In the genomic region with DNA sequence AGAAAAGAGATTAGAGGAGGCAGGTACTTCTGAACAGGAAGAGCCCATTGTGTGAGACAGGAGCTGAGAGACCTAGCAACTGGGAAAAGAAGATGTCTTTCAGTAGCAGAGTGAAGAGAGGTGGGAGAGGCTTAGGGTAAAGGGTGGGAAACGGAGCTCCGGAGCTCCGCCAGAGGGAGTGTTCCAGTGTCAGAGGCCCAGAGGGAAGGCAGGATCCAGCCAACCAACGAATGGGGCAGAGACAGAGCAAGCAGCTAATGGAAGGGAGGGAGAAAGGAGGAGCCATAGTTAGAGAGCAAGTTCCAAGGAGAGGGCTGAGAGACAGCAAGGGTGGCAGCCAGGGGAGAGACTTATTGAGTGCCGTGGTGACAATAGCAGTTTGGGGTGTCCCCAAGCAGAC, we compare ENCODE assay signal across 16 mouse cellular contexts. TPM values are rescaled to one million over a fixed set of nuclear protein-coding genes. Genes with fewer than 3 reads are reported as not detected.
DNase-seq lines count a peak whose midpoint lies in the region; ATAC-seq lines count a peak whose summit lies in the region.
"Had no signal": no experiment of that assay in that cellular context is flagged by ENCODE, and none has a peak within 500 bp of the region (broad histone marks: within the 10 kb centered on the region; RNA-seq: fewer than 3 reads in every experiment).

No protein-coding gene starts in this region.

- 31% methylated on average over 5 of the region's 5 CpGs for WGBS in hindbrain, embryonic 11.5 days
- WGBS in hindbrain, embryonic 13.5 days: 31% methylated on average over 5 of the region's 5 CpGs
- WGBS in midbrain, embryonic 14.5 days: 17% methylated on average over 5 of the region's 5 CpGs
- 21% methylated on average over 5 of the region's 5 CpGs for WGBS in midbrain, embryonic 13.5 days

- H3K4me3 ChIP-seq in hindbrain, embryonic 11.5 days (ENCODE audit: low read depth, low read length): no peak overlapping the region
- no peak overlapping the region for H3K4me3 ChIP-seq in hindbrain, embryonic 13.5 days
- H3K4me3 ChIP-seq in midbrain, embryonic 14.5 days (replicated peaks; ENCODE audit: low read depth, low read length): no peak overlapping the region
- no peak overlapping the region for H3K4me3 ChIP-seq in midbrain, embryonic 13.5 days (replicated peaks)
- H3K4me3 ChIP-seq: embryonic facial prominence, embryonic 12.5 days; forebrain, embryonic 10.5 days; heart, embryonic 10.5 days; kidney, embryonic 15.5 days; liver, embryonic 13.5 days had no signal

- ATAC-seq in hindbrain, embryonic 11.5 days (ENCODE audit: low FRiP score): no peak
- ATAC-seq in hindbrain, embryonic 13.5 days (ENCODE audit: low FRiP score): no peak
- no peak for ATAC-seq in midbrain, embryonic 14.5 days (ENCODE audit: low FRiP score, low TSS enrichment)
- ATAC-seq in midbrain, embryonic 13.5 days: no peak

- no peaks in the 10 kb centered on the region for H3K4me1 ChIP-seq in hindbrain, embryonic 11.5 days (replicated peaks; ENCODE audit: control insufficient read depth, insufficient read depth, low read length)
- H3K4me1 ChIP-seq in hindbrain, embryonic 13.5 days (replicated peaks): peaks cover 31% of the 10 kb centered on the region
- H3K4me1 ChIP-seq in midbrain, embryonic 14.5 days (ENCODE audit: control insufficient read depth, insufficient read depth, low read length): peaks cover 20% of the 10 kb centered on the region
- peaks cover 35% of the 10 kb centered on the region for H3K4me1 ChIP-seq in midbrain, embryonic 13.5 days (replicated peaks)

- no peak overlapping the region for H3K27ac ChIP-seq in hindbrain, embryonic 11.5 days (ENCODE audit: low read depth, low read length)
- H3K27ac ChIP-seq in hindbrain, embryonic 13.5 days: no peak overlapping the region
- no peak overlapping the region for H3K27ac ChIP-seq in midbrain, embryonic 14.5 days (replicated peaks; ENCODE audit: low read depth, low read length)
- no peak overlapping the region for H3K27ac ChIP-seq in midbrain, embryonic 13.5 days
- H3K27ac ChIP-seq: embryonic facial prominence, embryonic 12.5 days; forebrain, embryonic 10.5 days; heart, embryonic 10.5 days; kidney, embryonic 15.5 days; liver, embryonic 13.5 days; macrophage had no signal

- 0 out of 2 replicates have a peak, but pooled peaks cover 3% of the 10 kb centered on the region for H3K36me3 ChIP-seq in hindbrain, embryonic 11.5 days (ENCODE audit: control insufficient read depth, insufficient read depth, low read length)
- peaks cover 10% of the 10 kb centered on the region for H3K36me3 ChIP-seq in hindbrain, embryonic 13.5 days
- H3K36me3 ChIP-seq in midbrain, embryonic 14.5 days (ENCODE audit: control insufficient read depth, insufficient read depth, low read length): peaks cover 8% of the 10 kb centered on the region; the same call in 1 of the 2 replicates
- H3K36me3 ChIP-seq in midbrain, embryonic 13.5 days: peaks cover 11% of the 10 kb centered on the region

- no peaks in the 10 kb centered on the region for H3K9me3 ChIP-seq in hindbrain, embryonic 11.5 days (ENCODE audit: control insufficient read depth, low read length)
- no peaks in the 10 kb centered on the region for H3K9me3 ChIP-seq in hindbrain, embryonic 13.5 days
- no peaks in the 10 kb centered on the region for H3K9me3 ChIP-seq in midbrain, embryonic 14.5 days (ENCODE audit: control insufficient read depth, low read length)
- H3K9me3 ChIP-seq in midbrain, embryonic 13.5 days: peaks cover 5% of the 10 kb centered on the region; the same call in 1 of the 2 replicates

- DNase-seq in cerebellum, postnatal 10 days: peak; percentile 5 to 10
- DNase-seq in cerebellum, adult 11 months: no peak
- peak; percentile 6 for DNase-seq in hindbrain, embryonic 11.5 days (ENCODE audit: low spot score)
- peak; percentile 37 for DNase-seq in midbrain, embryonic 14.5 days
- DNase-seq in retina, postnatal 1 day: peak; percentile 50
- no peak for DNase-seq in liver
- DNase-seq: cerebellum, adult 2 months; liver, embryonic 13.5 days; right cerebral cortex, postnatal 25 days had no signal

- no peaks in the 10 kb centered on the region for H3K27me3 ChIP-seq in hindbrain, embryonic 11.5 days (ENCODE audit: control insufficient read depth, insufficient read depth, low read length)
- no peaks in the 10 kb centered on the region for H3K27me3 ChIP-seq in hindbrain, embryonic 13.5 days
- H3K27me3 ChIP-seq in midbrain, embryonic 14.5 days (ENCODE audit: control insufficient read depth, insufficient read depth, low read length): no peaks in the 10 kb centered on the region
- H3K27me3 ChIP-seq in midbrain, embryonic 13.5 days: no peaks in the 10 kb centered on the region
- H3K27me3 ChIP-seq: embryonic facial prominence, embryonic 12.5 days; kidney, embryonic 15.5 days; liver, embryonic 13.5 days had no signal

- no peak overlapping the region for H3K4me2 ChIP-seq in hindbrain, embryonic 11.5 days (replicated peaks; ENCODE audit: low read depth, low read length)
- no peak overlapping the region for H3K4me2 ChIP-seq in hindbrain, embryonic 13.5 days
- H3K4me2 ChIP-seq in midbrain, embryonic 14.5 days (ENCODE audit: low read length): no peak overlapping the region
- no peak overlapping the region for H3K4me2 ChIP-seq in midbrain, embryonic 13.5 days (replicated peaks)
- H3K4me2 ChIP-seq: embryonic facial prominence, embryonic 12.5 days; kidney, embryonic 15.5 days; liver, embryonic 13.5 days had no signal

- no peak overlapping the region for H3K9ac ChIP-seq in hindbrain, embryonic 11.5 days (ENCODE audit: low read depth, low read length)
- H3K9ac ChIP-seq in hindbrain, embryonic 13.5 days: no peak overlapping the region
- H3K9ac ChIP-seq in midbrain, embryonic 14.5 days (replicated peaks; ENCODE audit: low read length): no peak overlapping the region
- no peak overlapping the region for H3K9ac ChIP-seq in midbrain, embryonic 13.5 days (replicated peaks)
- H3K9ac ChIP-seq: embryonic facial prominence, embryonic 12.5 days; kidney, embryonic 15.5 days; liver, embryonic 13.5 days had no signal

RNA-seq across cellular contexts. Expression of gene D3Ertd254e, which starts 4.5 kb away (rescaled TPM):
- 11.6 TPM in 2 replicates for polyA plus RNA-seq in hindbrain, embryonic 11.5 days (2014; fragmentation: Nextera tagmentation; extraction: Ambion mirVana)
- polyA plus RNA-seq in hindbrain, embryonic 13.5 days (2015; fragmentation: Nextera tagmentation; extraction: Ambion mirVana): 13.0 and 13.2 TPM in 2 replicates
- 15.8 and 21.3 TPM in 2 replicates for polyA plus RNA-seq in midbrain, embryonic 14.5 days (2014; fragmentation: Nextera tagmentation; extraction: Ambion mirVana)
- 11.6 and 13.9 TPM in 2 replicates for polyA plus RNA-seq in midbrain, embryonic 13.5 days (2015; fragmentation: Nextera tagmentation; extraction: Ambion mirVana)

Comparison
In these comparisons a context has a peak if more than half of its experiments do, and no peak if none do; other contexts are left out.
1. DNase-seq: peak in cerebellum, postnatal 10 days (2 of 2), hindbrain, embryonic 11.5 days (single experiment), midbrain, embryonic 14.5 days (single experiment) and retina, postnatal 1 day (single experiment); none in cerebellum, adult 11 months (single experiment) and liver (single experiment).